Mouse (Mus musculus): Measurements from ENCODE around the gene Ranbp9.

Ranbp9 gene

GRCm38 (mm10) chr13:43364985-43365824 is 115.9 kb downstream of the Ranbp9 start, which contains the start of gene Sirt5:
Sirt5 (plus strand) TSS chr13:43365496.
- peak; percentile 77 for DNase-seq (ENCODE audit: low spot score)

GRCm38 (mm10) chr13:43362353-43362752 is 118.7 kb downstream of the Ranbp9 start:
- no peak for DNase-seq (ENCODE audit: low spot score)

GRCm38 (mm10) chr13:43360534-43360933 is 120.5 kb downstream of the Ranbp9 start:
- no peak for DNase-seq (ENCODE audit: low spot score)

- DNase-seq (ENCODE audit: low spot score): no peak
These were observed 124.5 kb downstream of the Ranbp9 start for GRCm38 (mm10) chr13:43356346-43357125.

- DNase-seq (ENCODE audit: low spot score): no peak
These were observed 126.7 kb downstream of the Ranbp9 start for GRCm38 (mm10) chr13:43354362-43354761.

- DNase-seq (ENCODE audit: low spot score): no peak
These were observed 127.7 kb downstream of the Ranbp9 start for GRCm38 (mm10) chr13:43353356-43353755.
